Mouse (Mus musculus) mouse trophoblast stem cell (cell line): ENCODE data around the gene Mrpl24.

Source experiments
- in situ Hi-C, 2 experiments: fragments of 300-500 bp; cut with MseI, MboI; formaldehyde crosslinking; loops; 2 replicates in 1 of 2; 3 replicates in 1 of 2; pipeline ENCODE4 v1.15.1; 2025

Mrpl24 gene

DNA sequence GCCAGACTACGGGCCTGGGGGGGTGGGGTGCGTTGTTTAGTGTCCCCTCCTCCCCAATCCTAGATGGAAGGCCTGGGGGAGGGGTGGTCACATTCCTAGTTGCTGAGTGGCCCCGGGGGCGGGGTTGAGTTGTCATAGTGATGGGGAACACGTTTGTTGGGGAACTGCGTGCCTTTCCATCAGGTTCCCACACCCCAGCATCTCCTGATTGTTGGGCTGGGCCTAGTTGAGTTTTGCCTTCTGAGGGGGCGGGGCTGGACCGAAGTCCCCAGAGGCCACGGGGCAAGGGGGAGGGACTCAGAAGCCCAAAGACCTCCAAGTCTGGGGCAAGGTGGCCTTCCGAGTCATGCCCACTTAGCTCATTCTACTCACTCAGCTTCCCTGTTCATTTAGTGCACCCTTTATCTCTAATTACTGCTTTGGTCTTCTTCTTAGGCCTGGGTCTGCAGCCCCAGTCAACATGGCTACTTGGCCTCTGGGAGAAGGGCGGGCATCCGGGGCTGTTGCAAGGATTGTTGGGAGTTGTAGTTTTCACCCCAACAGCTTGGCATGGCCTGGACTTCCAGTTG is 8.6 kb upstream of the Mrpl24 start:
- in situ Hi-C loops: no loop called here

- in situ Hi-C loops: no loop called here
These were observed 5.8 kb upstream of the Mrpl24 start for GRCm38 (mm10) chr3:87913491-87913890.

- in situ Hi-C loops: no loop called here
These were observed 5.4 kb upstream of the Mrpl24 start for GRCm38 (mm10) chr3:87913891-87914290.

DNA sequence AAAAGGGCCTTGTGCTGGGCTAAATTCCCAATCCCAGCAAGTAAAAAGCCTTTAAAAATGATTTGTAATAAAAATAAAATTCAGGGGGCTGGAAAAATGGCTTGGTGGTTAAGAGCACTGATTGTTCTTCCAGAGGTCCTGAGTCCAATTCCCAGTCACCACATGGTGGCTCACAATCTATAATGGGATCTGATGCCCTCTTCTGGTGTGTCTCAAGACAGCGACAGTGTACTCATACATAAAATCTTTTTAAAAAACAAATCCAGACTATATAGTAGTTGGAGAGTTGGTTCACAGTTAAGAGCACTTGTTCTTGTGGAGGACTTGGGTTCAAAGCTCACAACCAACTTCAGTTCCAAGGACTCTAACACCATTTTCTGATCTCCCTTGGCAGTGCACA is 2.3 kb upstream of the Mrpl24 start:
- in situ Hi-C loops: no loop called here

DNA sequence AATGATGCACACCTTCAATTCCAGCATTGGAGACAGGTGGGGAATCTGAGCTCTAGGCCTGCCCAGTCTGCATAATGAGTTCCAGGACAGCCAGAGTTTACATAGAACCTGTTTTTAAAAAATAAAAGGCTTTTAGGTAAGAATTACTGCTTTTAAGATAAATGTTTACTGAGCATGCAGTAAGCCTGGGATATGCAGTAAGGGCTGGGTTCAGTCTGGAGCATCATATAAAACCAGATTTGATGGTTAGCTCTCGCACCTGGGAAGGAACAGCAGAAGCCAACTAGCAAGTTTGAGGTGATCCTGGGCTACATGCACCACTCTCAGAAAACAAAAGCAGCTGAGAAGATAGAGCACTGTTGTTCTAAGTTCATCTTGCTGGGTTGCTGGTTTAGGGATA is 755 bp upstream of the Mrpl24 start:
- in situ Hi-C loops: no loop called here

DNA sequence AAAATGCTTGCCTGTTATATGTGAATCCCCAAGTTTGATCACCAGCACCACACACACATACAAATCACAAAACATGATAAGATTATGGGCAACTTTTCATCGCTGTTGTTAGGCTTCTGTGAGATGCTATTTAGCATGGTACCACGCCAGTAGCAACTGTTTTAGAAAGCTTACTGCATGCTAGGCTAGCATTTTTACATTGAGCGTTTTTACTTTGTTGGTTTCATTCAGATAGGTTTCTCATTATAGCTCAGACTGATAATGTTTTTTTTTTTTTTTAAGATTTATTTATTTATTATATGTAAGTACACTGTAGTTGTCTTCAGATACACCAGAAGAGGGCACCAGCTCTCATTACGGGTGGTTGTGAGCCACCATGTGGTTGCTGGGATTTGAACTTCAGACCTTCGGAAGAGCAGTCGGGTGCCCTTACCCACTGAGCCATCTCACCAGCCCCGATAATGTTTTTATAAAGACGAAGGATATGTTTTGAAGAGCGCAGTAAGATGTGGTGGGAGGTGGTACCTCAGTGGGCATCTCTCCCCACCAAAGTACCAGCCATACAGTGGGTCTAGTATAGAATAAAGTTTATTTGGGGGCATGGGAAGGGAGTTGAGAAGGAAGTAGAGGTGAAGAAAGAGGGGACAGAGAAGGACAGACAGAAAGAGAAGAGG is 1.1 kb downstream of the Mrpl24 start:
- in situ Hi-C loops: no loop called here

DNA sequence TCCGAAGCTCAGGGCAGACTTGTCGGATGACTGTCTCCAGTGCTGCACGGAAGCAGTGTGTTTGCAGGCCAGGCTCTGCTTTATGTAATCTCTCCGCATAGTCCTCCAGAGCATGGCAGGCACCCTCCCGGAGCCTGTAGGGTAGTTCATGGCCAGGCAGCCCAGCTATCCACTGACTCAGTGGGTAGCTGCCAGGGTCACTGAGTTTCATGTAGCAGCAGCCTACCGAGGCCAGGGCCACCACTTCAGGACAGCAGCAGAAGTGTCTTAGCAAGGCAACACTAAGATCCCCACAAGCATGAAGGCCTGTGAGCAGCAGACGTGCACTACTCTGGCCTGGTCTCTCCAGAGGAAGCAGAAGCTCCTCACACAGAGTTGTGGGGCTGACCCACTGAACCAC is 5.7 kb downstream of the Mrpl24 start:
- in situ Hi-C loops: no loop called here

DNA sequence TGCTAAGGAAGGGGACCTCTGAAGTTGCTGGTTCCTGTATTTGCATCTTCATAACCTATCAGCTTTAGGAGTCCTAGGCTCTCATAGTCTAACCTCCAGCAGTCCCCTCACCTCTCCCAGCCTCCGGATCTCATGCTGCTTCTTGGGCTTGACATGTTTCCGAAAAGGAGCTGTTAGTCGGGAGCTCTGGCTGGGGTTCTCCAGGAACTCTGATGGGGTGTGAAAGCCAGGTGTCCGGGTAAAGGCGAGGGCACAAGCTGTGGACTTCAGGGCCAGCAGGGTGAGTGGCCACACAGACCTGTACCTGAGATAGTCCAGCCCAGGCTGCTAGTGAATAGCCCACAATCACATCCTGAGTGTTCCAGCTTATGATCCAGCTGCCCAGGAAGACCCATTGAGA is 8.1 kb downstream of the Mrpl24 start:
- in situ Hi-C loops: no loop called here

DNA sequence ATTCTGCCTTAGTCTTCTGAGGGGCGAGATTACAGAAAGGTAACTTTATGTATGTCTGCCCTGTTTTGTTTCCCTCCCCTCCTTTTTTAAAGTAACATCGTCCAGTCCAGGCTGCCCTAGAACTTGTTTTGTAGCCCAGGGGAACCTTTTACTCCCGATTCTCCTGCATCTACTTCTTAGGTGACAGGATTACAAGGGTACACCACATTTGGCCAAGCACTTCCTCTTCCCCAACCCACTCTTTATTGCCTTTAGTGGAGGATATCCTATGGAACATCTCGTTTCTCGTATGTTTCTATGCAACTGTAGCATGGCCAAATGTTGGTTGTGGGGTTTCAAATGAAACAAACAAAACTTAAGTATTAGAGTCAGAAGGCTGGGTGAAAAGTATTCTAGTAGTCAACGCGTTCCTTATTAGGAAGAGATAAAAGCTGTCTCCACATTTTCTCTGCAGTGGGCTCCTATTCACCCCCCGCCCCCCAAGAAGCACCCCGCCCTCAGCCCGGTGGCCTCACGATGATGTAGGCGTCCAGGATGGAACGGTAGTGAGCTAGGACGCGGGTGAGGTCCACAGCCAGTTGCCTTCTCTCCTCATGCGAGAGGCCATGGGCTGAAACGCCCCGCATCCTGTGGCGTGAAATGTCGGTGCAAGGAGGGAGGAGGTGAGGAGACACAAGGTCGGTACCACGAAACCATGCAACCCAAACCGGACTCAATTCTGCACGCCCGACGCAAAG is 10.2 kb downstream of the Mrpl24 start:
- in situ Hi-C loops: no loop called here

DNA sequence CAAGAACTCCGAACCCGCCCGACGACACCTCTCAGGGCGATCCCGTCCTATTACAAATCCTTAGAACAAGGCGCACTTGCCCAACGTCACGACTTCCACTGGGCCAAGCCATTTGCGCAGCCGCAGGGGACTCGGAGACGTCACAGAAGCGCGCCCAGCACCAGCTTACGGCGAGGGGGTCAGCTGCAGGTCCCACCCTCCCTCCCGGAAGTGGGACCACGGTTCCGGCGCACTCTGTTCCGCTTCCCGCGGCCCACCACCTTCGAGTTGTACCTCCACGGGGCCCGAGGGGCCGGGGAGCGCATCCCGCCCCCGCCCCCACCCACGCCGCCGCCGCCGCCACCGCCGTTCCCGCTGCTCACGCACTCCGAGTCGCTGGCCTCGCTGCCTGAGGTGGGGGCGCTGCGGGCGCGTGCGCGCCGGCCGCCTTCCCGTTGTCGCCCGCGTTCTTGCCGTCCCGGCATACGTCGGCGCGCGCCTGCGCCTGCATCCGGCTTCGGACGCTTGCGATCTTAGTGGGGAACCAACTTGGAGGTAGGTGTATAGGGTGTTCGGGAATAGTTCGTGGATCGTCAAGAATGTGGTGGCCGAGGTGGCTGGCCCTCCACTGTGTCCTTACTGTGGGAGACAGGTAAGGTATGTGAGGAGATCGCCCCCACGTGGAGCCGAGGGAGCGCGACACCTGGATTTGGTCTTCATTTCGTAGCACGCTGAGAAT is 10.9 kb downstream of the Mrpl24 start, which contains the start of the genes Isg20l2 and Rrnad1:
Isg20l2 (plus strand) TSS at position 237 of the 718 bp plus-strand sequence.
Rrnad1 (minus strand) TSS at position 640 of the 718 bp plus-strand sequence.
- in situ Hi-C loops: no loop called here

GRCm38 (mm10) chr3:87934026-87934425 is 14.7 kb downstream of the Mrpl24 start:
- in situ Hi-C loops: no loop called here

GRCm38 (mm10) chr3:87934501-87934900 is 15.2 kb downstream of the Mrpl24 start:
- in situ Hi-C loops: no loop called here

GRCm38 (mm10) chr3:87935201-87935600 is 15.9 kb downstream of the Mrpl24 start:
- in situ Hi-C loops: no loop called here

DNA sequence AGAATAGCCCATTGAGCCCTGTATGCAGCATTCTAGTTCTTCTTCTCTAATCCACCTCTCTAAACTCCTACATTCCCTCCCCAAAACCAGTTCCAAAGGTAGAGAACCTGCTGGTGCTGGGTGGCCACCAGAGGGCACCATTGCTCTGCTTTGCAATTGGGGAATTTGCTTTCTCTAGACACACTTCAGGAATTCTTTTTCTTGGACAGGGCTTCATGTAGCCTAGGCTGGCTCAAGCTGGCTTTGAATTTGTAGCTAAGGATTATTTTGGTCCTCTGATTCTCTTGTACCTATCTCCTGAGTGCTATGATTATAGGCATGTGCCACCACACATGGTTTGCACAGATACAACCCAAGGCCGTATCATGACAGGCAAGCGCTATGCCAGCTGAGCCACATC is 16.5 kb downstream of the Mrpl24 start:
- in situ Hi-C loops: no loop called here

- in situ Hi-C loops: no loop called here
These were observed 21.3 kb downstream of the Mrpl24 start for GRCm38 (mm10) chr3:87940611-87941010.

DNA sequence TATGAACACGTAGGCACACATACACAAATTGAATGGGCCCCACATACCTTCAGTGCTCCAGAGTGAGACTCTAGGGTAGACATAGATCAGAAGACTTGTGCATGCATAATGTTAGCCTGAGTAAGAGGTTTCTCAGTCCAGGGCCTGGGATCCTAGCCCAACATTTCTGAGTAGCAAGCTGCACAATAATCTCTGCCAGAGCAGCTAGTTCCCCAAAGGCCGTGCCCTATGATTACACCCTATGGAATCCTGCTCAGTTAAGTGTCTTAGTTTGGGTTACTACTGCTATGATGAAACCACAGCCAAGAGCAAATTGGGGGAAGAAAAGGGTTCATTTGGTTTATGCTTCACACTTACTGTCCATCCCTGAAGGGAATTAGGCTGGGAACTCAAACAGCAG is 23.2 kb downstream of the Mrpl24 start:
- in situ Hi-C loops: no loop called here

DNA sequence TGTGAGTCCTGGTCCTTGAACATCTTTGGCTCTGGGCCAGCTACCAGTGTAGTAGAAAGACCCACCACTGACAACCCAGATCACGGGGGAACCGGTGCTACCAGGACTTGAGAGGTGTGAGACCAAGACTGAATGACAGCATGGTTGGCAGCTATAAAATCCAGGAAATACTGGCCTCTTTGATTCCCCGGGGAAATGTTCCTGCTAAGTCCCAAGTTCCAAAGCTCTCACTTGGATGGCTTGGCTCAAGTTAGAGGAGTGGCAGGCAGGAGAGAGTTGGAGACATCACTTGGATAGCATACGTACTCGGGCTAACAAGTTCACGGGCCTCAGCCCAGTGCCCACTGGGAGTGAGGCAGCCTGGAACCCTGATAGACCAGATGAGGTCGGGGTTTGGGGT is 24.3 kb downstream of the Mrpl24 start:
- in situ Hi-C loops: no loop called here

GRCm38 (mm10) chr3:87944838-87945600 is 25.7 kb downstream of the Mrpl24 start:
- in situ Hi-C loops: no loop called here

DNA sequence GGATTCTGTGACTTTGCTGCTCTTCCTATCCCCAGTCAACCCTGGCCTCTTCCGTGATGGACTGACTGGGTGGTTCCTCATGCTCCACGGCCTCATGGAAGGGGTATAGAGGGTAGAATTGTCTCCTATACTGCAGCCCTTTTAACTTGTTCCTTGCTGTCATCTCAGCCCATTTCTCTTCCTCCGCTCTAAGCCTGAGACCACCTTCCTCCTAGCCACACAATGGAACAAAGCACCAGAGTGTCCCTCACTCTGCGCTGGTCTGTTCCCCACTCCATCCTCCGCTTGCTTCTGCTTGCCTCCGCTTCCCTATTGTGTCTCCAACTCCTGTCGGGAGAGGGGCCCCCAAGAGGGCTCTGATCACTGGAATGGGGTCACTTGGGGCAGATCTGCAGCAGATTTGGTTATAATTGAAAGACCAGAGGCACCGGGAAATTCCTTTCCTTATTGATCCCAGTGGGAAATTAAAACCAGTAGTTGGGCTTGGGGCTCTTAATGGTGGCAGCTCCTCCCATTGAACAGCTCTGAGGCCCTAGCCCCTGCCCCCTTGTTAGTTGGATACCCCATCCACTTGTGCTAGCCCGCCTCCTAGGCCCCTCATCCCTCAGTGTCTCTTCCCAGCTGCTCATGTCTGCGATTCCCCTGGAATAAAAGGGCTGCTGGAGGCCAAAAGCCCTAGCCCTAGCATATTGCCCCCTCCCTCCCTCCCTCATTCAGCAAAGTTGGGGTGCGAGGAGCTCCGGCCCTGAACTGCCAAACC is 26.7 kb downstream of the Mrpl24 start:
- in situ Hi-C loops: no loop called here

- in situ Hi-C loops: no loop called here
These were observed 27.2 kb downstream of the Mrpl24 start for GRCm38 (mm10) chr3:87946541-87946860.
